Mouse (Mus musculus) CD4-positive helper T cell, adult 2 months (primary cell): ENCODE results near the gene Cldn11.
"Not testable (repeated sequence)": the region's sequence is repeated elsewhere in the genome, so short reads cannot be mapped to it uniquely, and the experiment has no call there.

Experiments
- DNase-seq: peaks from one replicate; pipeline ENCODE4 v3.0.0-alpha.2; 2012; ENCODE audit warnings: low read depth, missing footprints, low spot score

The Cldn11 gene

GRCm38 (mm10) chr3:31149706-31150105, at the start of gene Cldn11:
Gene Cldn11 (plus strand): TSS chr3:31149920.
- no peak for DNase-seq

- no peak for DNase-seq
These were observed 49.7 kb upstream of the Cldn11 start for GRCm38 (mm10) chr3:31100026-31100425.

GRCm38 (mm10) chr3:31100802-31101201, 48.9 kb upstream of the Cldn11 start:
- no peak for DNase-seq

DNA sequence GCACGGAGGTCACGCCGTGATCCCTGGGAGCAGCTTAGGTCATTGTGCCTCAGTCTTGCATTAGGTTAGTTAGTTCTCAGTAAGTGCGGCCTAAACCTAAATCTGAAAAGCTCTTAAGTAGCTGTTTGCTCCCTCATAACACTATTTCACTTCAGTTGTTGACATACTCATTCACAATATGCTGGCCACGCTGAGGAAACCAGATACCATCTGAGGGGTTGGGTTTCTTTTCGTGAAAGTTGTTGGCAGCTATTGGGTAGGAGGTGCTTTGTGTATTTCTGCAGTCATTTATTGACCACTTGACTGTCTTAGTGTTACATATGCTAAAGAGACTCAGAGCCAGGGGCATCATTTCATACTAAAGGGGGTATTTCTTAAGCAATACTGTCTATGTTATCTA, 44.8 kb upstream of the Cldn11 start:
- DNase-seq, result no peak

DNA sequence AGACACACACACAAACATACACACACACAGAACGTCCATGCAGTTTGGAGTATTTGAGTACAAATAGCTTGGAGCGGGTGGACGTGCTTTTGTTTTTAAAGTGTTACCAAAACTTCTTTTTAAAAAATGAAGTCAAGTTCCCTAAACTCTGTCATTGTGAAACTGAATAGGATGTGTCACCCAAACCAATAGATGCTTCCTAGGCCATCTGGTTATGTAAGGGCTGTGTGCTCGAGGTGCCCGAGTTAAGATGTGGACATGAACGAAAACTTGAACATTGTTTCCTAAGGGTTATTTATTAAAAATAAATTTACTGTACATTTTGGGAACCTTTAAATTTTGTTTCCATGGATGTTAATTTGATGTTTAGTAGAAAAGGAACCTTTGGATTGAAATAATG, 43.1 kb upstream of the Cldn11 start:
- DNase-seq, result no peak

- DNase-seq, result no peak
These were observed 42.0 kb upstream of the Cldn11 start for GRCm38 (mm10) chr3:31107674-31108073.

DNA sequence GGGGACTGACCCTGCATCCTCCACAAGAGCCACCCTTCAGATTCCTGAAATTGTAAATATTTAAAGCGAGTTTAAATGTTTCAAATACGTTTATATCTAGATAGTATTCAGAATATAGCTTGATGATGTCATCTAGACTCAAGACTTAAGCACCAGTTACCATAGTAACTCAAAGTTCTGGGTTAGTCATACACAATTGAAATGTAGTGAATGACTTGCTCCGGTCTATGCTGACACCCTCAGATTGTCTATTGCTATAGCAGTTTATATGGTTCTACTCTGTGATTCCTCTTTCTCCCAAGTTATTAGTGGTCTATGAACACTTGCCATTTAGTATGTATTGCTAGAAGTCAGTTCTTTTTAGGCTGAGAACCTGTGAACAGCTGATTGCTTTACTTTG, 40.6 kb upstream of the Cldn11 start:
- DNase-seq, result peak; percentile 65

- no peak for DNase-seq
These were observed 26.6 kb upstream of the Cldn11 start for GRCm38 (mm10) chr3:31123098-31123497.

GRCm38 (mm10) chr3:31126303-31126702, 23.4 kb upstream of the Cldn11 start:
- no peak for DNase-seq

GRCm38 (mm10) chr3:31126848-31127247, 22.9 kb upstream of the Cldn11 start:
- DNase-seq, result no peak

DNA sequence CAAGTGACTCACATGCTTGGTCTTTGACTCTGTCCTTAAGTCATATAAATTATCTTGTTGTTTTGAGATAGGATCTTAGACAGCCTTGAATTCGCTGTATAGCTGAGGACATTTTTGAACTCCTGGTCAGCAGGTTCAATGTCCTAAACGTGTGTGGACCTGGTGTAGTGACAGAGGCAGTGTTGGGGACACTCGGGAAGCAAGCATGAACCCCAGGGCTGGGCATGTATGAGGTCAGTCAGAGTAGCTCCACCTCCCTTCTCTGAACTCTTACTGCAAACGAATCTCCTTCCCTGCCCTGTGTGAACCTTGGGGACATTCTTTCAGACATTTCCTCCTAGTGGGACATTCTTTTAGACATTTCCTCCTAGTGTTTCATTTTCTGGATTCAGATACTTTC, 20.0 kb upstream of the Cldn11 start:
- DNase-seq, result no peak

- no peak for DNase-seq
These were observed 16.1 kb upstream of the Cldn11 start for GRCm38 (mm10) chr3:31133664-31134063.

DNA sequence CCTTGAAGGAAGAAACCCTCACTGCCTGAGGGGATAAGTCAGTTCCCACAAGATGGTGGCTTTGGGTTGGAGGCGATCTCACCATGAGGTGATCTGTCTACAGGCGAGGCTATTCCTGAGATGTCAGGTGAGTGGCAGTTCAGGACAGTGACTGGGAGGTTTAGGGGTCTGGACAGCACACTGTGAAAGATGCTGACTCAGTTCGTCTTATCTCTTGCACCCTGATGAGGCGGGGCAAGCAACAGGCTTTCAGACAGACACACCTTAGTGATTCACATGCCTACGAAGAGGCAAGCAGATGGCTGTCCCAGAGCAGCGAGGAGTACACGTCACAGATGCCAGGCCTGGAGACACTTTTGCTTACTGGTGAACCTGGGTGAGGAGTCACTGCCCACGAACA, 15.5 kb upstream of the Cldn11 start:
- no peak for DNase-seq

DNA sequence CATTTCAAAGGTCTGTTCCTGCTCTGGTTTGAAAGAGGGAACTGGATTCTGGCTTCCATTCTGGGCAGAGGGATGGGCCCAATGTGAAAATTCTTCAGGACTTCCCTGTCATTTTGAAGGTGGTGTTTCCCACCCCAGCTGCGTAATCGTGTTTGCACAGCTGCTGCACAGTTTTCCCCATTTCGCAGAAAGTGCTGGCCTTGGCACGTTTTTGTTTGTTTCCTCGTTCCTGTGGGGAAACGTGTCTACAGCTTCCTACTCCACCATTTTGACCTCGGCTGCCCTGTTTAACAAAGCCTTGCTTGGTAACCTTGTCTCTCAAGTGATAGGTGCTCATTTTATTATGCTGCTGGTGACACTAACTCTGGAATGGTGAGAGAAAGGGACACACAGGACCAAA, 15.0 kb upstream of the Cldn11 start:
- no peak for DNase-seq

- DNase-seq, result not testable (repeated sequence)
These were observed 13.1 kb upstream of the Cldn11 start for GRCm38 (mm10) chr3:31136591-31136990.

GRCm38 (mm10) chr3:31138454-31139424, 11.0 kb upstream of the Cldn11 start:
- DNase-seq, result peak; percentile 79

DNA sequence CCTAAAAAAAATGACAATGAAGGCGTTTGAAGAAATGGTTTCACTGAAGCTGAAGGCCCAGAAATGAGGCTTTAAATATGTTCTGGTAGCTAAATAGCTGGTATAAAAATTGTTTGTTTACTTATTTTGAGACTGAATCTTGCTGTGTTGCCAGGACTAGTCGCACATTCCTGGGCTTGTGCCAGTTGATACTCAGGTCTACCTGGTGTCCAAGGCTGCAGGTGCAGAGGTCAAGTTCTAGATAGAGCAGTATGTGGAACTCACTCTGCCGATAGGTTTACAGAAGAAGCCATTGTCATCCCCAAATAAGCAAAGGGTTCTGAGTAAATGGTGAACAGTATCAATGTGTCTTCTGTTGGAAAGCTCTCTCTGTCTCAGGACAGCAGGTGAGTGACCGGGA, 8.1 kb upstream of the Cldn11 start:
- DNase-seq, result no peak

- DNase-seq, result not testable (repeated sequence)
These were observed 4.5 kb upstream of the Cldn11 start for GRCm38 (mm10) chr3:31145222-31145621.

- peak; percentile 68 for DNase-seq
These were observed 4.0 kb upstream of the Cldn11 start for GRCm38 (mm10) chr3:31145641-31146290.

DNA sequence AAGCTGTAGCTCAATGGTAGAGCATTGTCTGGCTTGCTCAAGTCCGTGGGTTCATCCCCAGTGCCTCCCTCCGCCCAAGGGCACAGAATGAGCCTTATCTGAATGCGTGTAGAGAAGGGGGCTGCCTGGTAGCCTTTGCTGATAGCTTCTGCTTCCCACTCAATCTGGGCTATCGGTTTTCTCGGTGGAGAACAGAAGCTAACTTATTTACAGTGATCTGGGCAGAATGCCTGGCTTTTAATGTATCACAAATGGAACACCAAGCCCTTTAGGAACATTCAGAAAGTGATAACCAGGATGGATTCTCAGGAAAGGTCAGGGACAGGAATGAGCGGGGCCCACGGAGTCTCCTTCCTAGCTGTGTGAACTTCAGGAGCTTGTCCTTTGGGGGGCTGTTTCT, 1.1 kb upstream of the Cldn11 start:
- DNase-seq, result no peak

DNA sequence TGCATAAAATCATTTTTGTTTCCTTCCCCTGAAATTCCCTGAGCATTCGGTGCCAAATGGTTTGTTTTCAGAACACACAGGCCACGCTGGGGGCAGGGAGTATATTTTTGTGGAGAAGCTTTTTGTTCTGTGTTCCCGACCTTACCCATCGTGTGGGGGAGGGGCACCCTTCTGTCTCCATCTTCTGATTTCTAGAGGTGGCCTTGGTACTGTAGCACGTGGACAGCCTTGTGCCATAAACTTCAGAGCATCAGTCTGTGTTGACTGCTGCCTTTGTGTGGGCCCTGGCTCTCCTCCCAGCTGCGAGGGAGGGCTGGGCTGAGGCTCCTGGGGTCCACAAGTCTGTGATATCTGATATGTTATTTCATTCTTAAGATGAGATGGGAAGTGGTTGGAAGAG, 2.4 kb downstream of the Cldn11 start:
- DNase-seq, result no peak

- DNase-seq, result no peak
These were observed 6.4 kb downstream of the Cldn11 start for GRCm38 (mm10) chr3:31156126-31156525.

DNA sequence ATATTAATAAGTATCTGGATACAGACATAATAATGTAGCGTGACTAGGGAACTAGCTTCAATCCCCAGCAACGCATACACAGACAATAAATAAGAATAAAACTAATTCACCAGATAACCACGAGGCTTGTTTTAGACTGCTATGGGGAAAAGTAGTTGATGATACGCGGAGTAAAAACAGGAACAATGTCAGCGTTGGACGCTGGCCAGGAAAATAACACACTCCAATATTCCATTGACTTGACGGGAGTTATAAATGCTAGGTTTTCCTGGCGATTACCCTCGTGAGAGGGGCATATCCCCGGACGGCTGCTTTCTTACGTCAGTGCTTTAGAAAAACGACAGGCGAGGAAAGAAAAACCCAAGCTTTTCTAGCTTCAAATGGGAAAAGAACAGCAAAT, 8.1 kb downstream of the Cldn11 start:
- DNase-seq, result no peak
